ENCODE assay signal across 12 mouse cellular contexts in the genomic region with DNA sequence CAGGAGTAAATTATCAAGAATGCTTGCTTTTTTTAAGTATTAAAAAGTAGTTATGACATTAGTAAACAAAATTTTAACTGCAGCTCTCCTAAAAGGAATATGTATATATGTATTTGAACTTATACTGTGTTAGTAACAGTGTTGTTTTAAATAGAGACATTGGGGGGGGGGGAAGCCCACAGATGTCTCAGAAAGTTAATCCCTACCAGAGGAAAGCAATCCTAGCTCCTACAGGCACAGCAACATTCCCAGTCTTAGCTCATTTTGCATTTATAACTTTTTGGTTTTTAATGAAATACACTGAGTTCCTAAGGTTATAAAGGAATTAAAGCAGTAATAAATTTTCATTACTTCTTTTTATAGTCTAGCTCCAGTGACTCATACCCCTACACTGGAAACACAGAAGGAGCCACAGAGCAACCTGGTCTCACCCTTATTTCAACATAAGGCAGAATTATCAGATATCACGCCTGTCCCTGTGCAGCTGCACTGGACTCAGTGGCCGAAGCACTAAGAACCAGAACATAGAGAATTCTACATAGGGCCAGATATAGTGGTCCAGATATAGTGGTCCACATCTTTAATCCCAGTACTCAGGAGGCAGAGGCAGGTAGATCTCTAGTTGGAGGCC.
"Had no signal": no experiment of that assay in that cellular context is flagged by ENCODE, and none has a peak within 500 bp of the region (broad histone marks: within the 10 kb centered on the region; RNA-seq: fewer than 3 reads in every experiment).

No protein-coding gene starts in this region.

- H3K27ac ChIP-seq: kidney, postnatal 0 days; liver, embryonic 12.5 days; lung, embryonic 15.5 days; midbrain, embryonic 12.5 days had no signal

- H3K4me2 ChIP-seq: liver, embryonic 12.5 days; lung, embryonic 15.5 days; midbrain, embryonic 12.5 days had no signal

- H3K9me3 ChIP-seq: liver, embryonic 12.5 days; lung, embryonic 15.5 days; midbrain, embryonic 12.5 days had no signal

- H3K4me3 ChIP-seq: liver, embryonic 12.5 days; lung, embryonic 15.5 days; midbrain, embryonic 12.5 days had no signal

- H3K4me1 ChIP-seq: liver, embryonic 12.5 days had no signal

- H3K27me3 ChIP-seq: liver, embryonic 12.5 days; lung, embryonic 15.5 days; midbrain, embryonic 12.5 days had no signal

- DNase-seq: kidney, adult 9 months; kidney, postnatal 36 days; layer of hippocampus, adult 9-11 months; layer of hippocampus, postnatal 36 days; right cerebral cortex, adult 18-20 months; right cerebral cortex, postnatal 25 days; thymus, postnatal 4 days had no signal

- H3K9ac ChIP-seq: liver, embryonic 12.5 days; lung, embryonic 15.5 days; midbrain, embryonic 12.5 days had no signal

- H3K36me3 ChIP-seq: liver, embryonic 12.5 days; lung, embryonic 15.5 days; midbrain, embryonic 12.5 days had no signal

- ATAC-seq: liver, embryonic 12.5 days; midbrain, embryonic 16.5 days had no signal
